Mouse (Mus musculus) layer of hippocampus, adult 9-11 months (tissue): Measurements from ENCODE around the gene Traf4.

Experiments
- DNase-seq: peaks from one replicate; pipeline ENCODE4 v3.0.0; 2022

Gene Traf4

GRCm38 (mm10) chr11:78182450-78182849, 17.1 kb upstream of the Traf4 start:
- DNase-seq, result no peak

- no peak for DNase-seq
Observed at GRCm38 (mm10) chr11:78181830-78182357, 16.5 kb upstream of the Traf4 start.

GRCm38 (mm10) chr11:78180081-78180761, 14.8 kb upstream of the Traf4 start:
- DNase-seq, result no peak

GRCm38 (mm10) chr11:78179438-78179999, 14.1 kb upstream of the Traf4 start:
- DNase-seq, result no peak

GRCm38 (mm10) chr11:78178859-78179437, 13.6 kb upstream of the Traf4 start:
- DNase-seq, result peak; percentile 70

GRCm38 (mm10) chr11:78177903-78178858, 12.8 kb upstream of the Traf4 start:
- peak; percentile 91 for DNase-seq

- no peak for DNase-seq
Observed at GRCm38 (mm10) chr11:78177437-78177836, 12.0 kb upstream of the Traf4 start.

GRCm38 (mm10) chr11:78176905-78177331, 11.5 kb upstream of the Traf4 start:
- no peak for DNase-seq

- DNase-seq, result peak; percentile 84
Observed at GRCm38 (mm10) chr11:78176402-78176862, 11.0 kb upstream of the Traf4 start, which contains the start of the genes Nek8 and Tlcd1. Nek8 (minus strand) TSS chr11:78176675. Tlcd1 (plus strand) TSS chr11:78176711.

- no peak for DNase-seq
Observed at GRCm38 (mm10) chr11:78175771-78176401, 10.5 kb upstream of the Traf4 start.

- DNase-seq, result no peak
Observed at GRCm38 (mm10) chr11:78174506-78174905, 9.1 kb upstream of the Traf4 start.

GRCm38 (mm10) chr11:78172748-78173383, 7.5 kb upstream of the Traf4 start:
- no peak for DNase-seq

GRCm38 (mm10) chr11:78172034-78172747, 6.8 kb upstream of the Traf4 start:
- DNase-seq, result no peak

- no peak for DNase-seq
Observed at GRCm38 (mm10) chr11:78171328-78171727, 5.9 kb upstream of the Traf4 start.

- no peak for DNase-seq
Observed at GRCm38 (mm10) chr11:78170306-78170705, 4.9 kb upstream of the Traf4 start.

- no peak for DNase-seq
Observed at GRCm38 (mm10) chr11:78168541-78169468, 3.4 kb upstream of the Traf4 start.

- no peak for DNase-seq
Observed at GRCm38 (mm10) chr11:78167257-78167959, 2.0 kb upstream of the Traf4 start.

- no peak for DNase-seq
Observed at GRCm38 (mm10) chr11:78166640-78167039, 1.3 kb upstream of the Traf4 start.

- DNase-seq, result no peak
Observed at GRCm38 (mm10) chr11:78166161-78166560, 772 bp upstream of the Traf4 start.
